Mouse (Mus musculus) left cerebral cortex, adult 2 months (tissue): Measurements from ENCODE around the gene Ankrd54. TPM values are rescaled to one million over a fixed set of nuclear protein-coding genes. Genes with fewer than 3 reads are reported as not detected.

ENCODE experiments used
- DNase-seq, 2 experiments: peaks; one replicate each; pipeline ENCODE4 v3.0.0; 2021 to 2022; ENCODE audit warnings: low spot score in 2 of 2, mixed read lengths in 1 of 2; ENCODE audit errors: extremely low spot score in 1 of 2
- H3K27ac ChIP-seq: fragments of 200-600 bp; 2 replicates; pipeline ENCODE4 v1.8.1; 2022
- H3K4me3 ChIP-seq: fragments of 200-600 bp; 2 replicates; pipeline ENCODE4 v1.8.1; 2022
- CTCF ChIP-seq: fragments of 200-600 bp; IDR thresholded peaks from 2 replicates; pipeline ENCODE4 v1.8.1; 2022; ENCODE audit warnings: antibody characterized with exemption, mild to moderate bottlenecking, moderate library complexity
- intact Hi-C: fragments of 180-260 bp; cut with DNase I; formaldehyde crosslinking; loops from one replicate; pipeline ENCODE4 v1.15.1; 2025
- total RNA-seq, 2 experiments: library from RNA; stranded (reverse); gene quantifications; 2 replicates each; pipeline ENCODE4 v1.2.3; 2021

Gene Ankrd54
- total RNA-seq, 2 experiments from 2014 or later, result 19.7 to 19.8 TPM

- intact Hi-C loops, result no loop called here
- no peak for TF ChIP-seq CTCF
- Histone ChIP-seq H3K4me3 (no peak overlapping the region), H3K27ac (no peak overlapping the region)
- DNase-seq, result no peak
These were observed 11.0 kb downstream of the Ankrd54 start for GRCm38 (mm10) chr15:79051461-79052360.

GRCm38 (mm10) chr15:79050964-79051363, 11.7 kb downstream of the Ankrd54 start:
- H3K27ac ChIP-seq, result no peak overlapping the region
- TF ChIP-seq CTCF, result no peak
- no peak for DNase-seq
- no peak overlapping the region for H3K4me3 ChIP-seq
- intact Hi-C loops, result no loop called here

GRCm38 (mm10) chr15:79050160-79050845, 12.4 kb downstream of the Ankrd54 start:
- Histone ChIP-seq H3K4me3 (no peak overlapping the region), H3K27ac (no peak overlapping the region)
- intact Hi-C loops, result no loop called here
- DNase-seq, result no peak
- TF ChIP-seq CTCF, result no peak

- no peak overlapping the region for H3K27ac ChIP-seq
- no peak for TF ChIP-seq CTCF
- DNase-seq, result no peak
- no peak overlapping the region for H3K4me3 ChIP-seq
- intact Hi-C loops, result no loop called here
These were observed 14.5 kb downstream of the Ankrd54 start for GRCm38 (mm10) chr15:79048186-79048585.

- Histone ChIP-seq H3K4me3 (no peak overlapping the region), H3K27ac (no peak overlapping the region)
- TF ChIP-seq CTCF, result no peak
- intact Hi-C loops, result no loop called here
- no peak for DNase-seq
These were observed 17.9 kb downstream of the Ankrd54 start for GRCm38 (mm10) chr15:79044837-79045236.

- peak overlapping the region; percentile 61 for H3K27ac ChIP-seq
These were observed 19.8 kb downstream of the Ankrd54 start for GRCm38 (mm10) chr15:79042721-79043491.

GRCm38 (mm10) chr15:79041585-79041984, 21.1 kb downstream of the Ankrd54 start, which contains the start of gene Galr3:
TSS of gene Galr3 (plus strand) at chr15:79041885.
- H3K27ac ChIP-seq, result peak within 1 kb of the TSS; percentile 61

More at GRCm38 (mm10) chr15:79042721-79043491, 19.8 kb downstream of the Ankrd54 start:
- DNase-seq, result peak; percentile 60 to 62
- TF ChIP-seq CTCF, result no peak
- peak overlapping the region; percentile 56 for H3K4me3 ChIP-seq
- intact Hi-C loops, result no loop called here

GRCm38 (mm10) chr15:79040501-79041416, 21.9 kb downstream of the Ankrd54 start:
- Histone ChIP-seq H3K27ac (no peak overlapping the region), H3K4me3 (peak overlapping the region; percentile 18; the same call in 1 of the 2 replicates)
- no peak for TF ChIP-seq CTCF
- intact Hi-C loops, result no loop called here
- DNase-seq, result no peak

More at GRCm38 (mm10) chr15:79041585-79041984, 21.1 kb downstream of the Ankrd54 start, which contains the start of gene Galr3:
- intact Hi-C loops, result no loop called here
- no peak for TF ChIP-seq CTCF
- DNase-seq, result no peak
- H3K4me3 ChIP-seq, result peak within 1 kb of the TSS; percentile 56

GRCm38 (mm10) chr15:79038853-79039252, 23.8 kb downstream of the Ankrd54 start:
- DNase-seq, result peak; percentile 50 to 51
- TF ChIP-seq CTCF, result peak; percentile 69
- no peak overlapping the region for H3K27ac ChIP-seq
- intact Hi-C loops, result loop anchor here (2.0 kb wide), 1 partner anchor 32 kb away; no protein-coding TSS in a partner anchor
- no peak overlapping the region for H3K4me3 ChIP-seq

GRCm38 (mm10) chr15:79038331-79038730, 24.4 kb downstream of the Ankrd54 start:
- no peak for TF ChIP-seq CTCF
- Histone ChIP-seq H3K27ac (no peak overlapping the region), H3K4me3 (no peak overlapping the region)
- no peak for DNase-seq
- intact Hi-C loops, result loop anchor here (2.0 kb wide), 1 partner anchor 32 kb away; no protein-coding TSS in a partner anchor
